Mouse (Mus musculus): ENCODE results near the gene Cep126. TPM values are rescaled to one million over a fixed set of nuclear protein-coding genes. Genes with fewer than 3 reads are reported as not detected.

The Cep126 gene
- 1 to 10 TPM; 3.0 to 3.4 TPM for total RNA-seq (2021)
- long read RNA-seq, experiment 1, partial matches to known transcripts = 0 of 1 reads
- long read RNA-seq, experiment 1, other reads (novel, unspliced or antisense) = 1 of 1 reads
- long read RNA-seq, experiment 2 = 0 reads

- DNase-seq = peak; percentile 83 to 88
- intact Hi-C loops (cut with DNase I) = loop anchor here (10.0 kb wide), 1 partner anchor 129 kb away; the partner anchor contains the start of gene Yap1
Observed at GRCm38 (mm10) chr9:8134117-8134574, at the start of gene Cep126. Gene Cep126 (minus strand): TSS chr9:8134294.

GRCm38 (mm10) chr9:8179554-8179953, 45.5 kb upstream of the Cep126 start:
- no peak for DNase-seq
- intact Hi-C loops (cut with DNase I) = no loop called here

DNA sequence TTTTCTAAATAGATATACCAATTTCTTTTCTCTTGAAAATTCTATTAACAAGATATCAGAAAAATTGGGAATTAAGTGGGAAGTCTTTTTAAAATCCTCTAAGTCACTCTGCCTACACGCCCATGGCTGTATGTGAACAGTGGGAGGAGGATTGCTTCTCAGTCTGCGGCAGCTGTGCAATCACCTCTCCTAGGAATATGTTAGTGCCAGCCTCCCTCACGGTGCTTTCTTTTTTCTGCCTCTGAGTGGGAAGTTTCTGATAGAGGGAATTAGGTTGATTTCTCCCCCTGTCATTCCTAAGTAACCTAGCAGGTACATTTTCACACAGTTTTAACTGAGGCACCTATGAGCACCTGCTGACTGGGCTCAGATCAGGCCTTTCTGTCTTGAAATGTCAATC, 43.0 kb upstream of the Cep126 start:
- no peak for DNase-seq
- intact Hi-C loops (cut with DNase I) = no loop called here

- no peak for DNase-seq
- intact Hi-C loops (cut with DNase I) = no loop called here
Observed at GRCm38 (mm10) chr9:8157011-8157410, 22.9 kb upstream of the Cep126 start.

DNA sequence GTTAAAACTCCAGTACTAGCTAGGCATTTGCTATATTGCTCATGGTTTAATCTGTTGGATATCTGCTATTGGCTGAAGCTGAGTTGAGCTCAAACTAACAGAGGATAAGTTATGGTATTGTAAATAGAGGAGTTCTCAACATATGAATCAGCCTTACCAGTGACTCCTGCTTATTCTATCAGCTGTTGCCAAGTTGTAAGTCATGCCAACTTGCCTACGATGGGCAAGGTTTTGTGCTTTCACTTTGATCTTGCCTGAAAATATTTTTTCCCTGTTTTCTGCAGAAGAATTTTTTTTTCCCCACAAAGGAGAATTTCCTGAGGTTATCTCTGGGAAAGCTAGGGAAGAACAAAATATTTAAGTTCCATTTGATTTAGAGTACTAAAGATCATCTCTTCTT, 5.4 kb upstream of the Cep126 start:
- DNase-seq = no peak
- intact Hi-C loops (cut with DNase I) = loop anchor here (10.0 kb wide), 1 partner anchor 135 kb away; the partner anchor contains the start of gene Yap1

- no peak for DNase-seq
- intact Hi-C loops (cut with DNase I) = loop anchor here (10.0 kb wide), 1 partner anchor 129 kb away; the partner anchor contains the start of gene Yap1
Observed at GRCm38 (mm10) chr9:8133586-8134115, 443 bp downstream of the Cep126 start.

DNA sequence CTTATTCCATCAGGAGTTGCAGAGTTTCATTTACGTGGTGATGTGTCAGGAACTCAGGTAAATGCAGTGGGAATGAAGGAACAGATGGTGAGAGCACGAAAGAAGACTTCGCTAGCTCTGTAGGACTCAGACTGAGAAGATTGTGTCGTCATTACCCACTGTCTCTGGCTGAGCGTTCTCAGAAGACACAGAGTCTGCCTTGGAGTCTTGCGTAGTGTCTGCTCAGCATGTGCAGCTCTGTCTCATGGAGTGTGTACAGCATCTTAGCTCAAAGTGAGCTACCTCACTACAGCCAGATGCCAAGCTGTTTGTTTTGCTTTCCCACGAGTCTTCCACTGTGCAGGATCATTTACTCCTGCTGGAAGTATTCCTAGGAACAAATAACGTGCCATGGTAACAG, 10.6 kb downstream of the Cep126 start:
- intact Hi-C loops (cut with DNase I) = no loop called here
- no peak for DNase-seq

- no peak for DNase-seq
- intact Hi-C loops (cut with DNase I) = no loop called here
Observed at GRCm38 (mm10) chr9:8114516-8114915, 19.6 kb downstream of the Cep126 start.

DNA sequence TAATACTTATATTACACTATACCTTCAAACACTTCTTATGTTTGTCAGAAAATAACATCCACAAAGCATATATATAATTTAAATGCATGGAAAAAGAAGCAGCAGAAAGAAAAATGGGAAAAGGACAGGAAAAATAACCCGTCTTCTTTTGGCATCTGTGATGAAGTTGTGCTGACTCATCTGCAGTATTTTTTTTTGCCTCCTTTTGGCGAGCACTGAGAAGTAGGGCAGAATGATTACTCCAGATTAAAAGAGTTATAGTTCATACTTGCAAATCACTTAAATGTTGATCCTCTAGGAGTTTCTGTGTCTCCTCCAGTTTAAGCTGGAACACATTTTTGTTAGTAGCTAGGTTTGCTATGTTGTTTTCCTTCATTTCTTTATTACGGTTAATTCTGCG, 31.0 kb downstream of the Cep126 start:
- no peak for DNase-seq
- intact Hi-C loops (cut with DNase I) = no loop called here

- DNase-seq = no peak
- intact Hi-C loops (cut with DNase I) = no loop called here
Observed at GRCm38 (mm10) chr9:8100962-8101361, 33.1 kb downstream of the Cep126 start.

DNA sequence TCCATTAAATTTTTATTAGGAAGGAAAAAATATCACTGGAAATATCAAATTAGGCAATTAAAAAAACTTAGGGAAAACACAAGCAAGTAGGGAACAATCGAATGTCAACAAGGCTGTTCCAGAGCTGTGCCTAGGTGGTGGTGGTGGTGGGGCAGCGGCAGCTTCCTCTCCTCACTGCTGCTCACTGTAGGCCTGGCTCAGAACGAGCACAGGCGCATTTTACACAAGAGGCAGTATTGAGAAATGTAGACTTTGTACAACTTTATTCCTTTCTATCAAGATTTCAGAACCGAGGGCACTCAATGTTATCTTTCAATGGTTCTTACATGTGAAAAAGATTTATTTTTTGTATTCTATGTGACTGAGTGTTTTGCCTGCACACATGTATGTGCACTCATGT, 55.2 kb downstream of the Cep126 start:
- intact Hi-C loops (cut with DNase I) = loop anchor here (10.0 kb wide), 1 partner anchor 364 kb away; no protein-coding TSS in a partner anchor
- DNase-seq = no peak

- intact Hi-C loops (cut with DNase I) = loop anchor here (5.0 to 10.0 kb wide), 2 partner anchors 162 to 360 kb away; no protein-coding TSS in a partner anchor
- peak in 1 of 2 experiments; percentile 14 for DNase-seq
Observed at GRCm38 (mm10) chr9:8074345-8074744, 59.7 kb downstream of the Cep126 start.

- intact Hi-C loops (cut with DNase I) = loop anchor here (5.0 to 10.0 kb wide), 2 partner anchors 161 to 358 kb away; no protein-coding TSS in a partner anchor
- no peak for DNase-seq
Observed at GRCm38 (mm10) chr9:8073203-8073755, 60.8 kb downstream of the Cep126 start.

- DNase-seq = no peak
- intact Hi-C loops (cut with DNase I) = no loop called here
Observed at GRCm38 (mm10) chr9:8059636-8060035, 74.5 kb downstream of the Cep126 start.

- intact Hi-C loops (cut with DNase I) = no loop called here
- no peak for DNase-seq
Observed at GRCm38 (mm10) chr9:8054831-8055230, 79.3 kb downstream of the Cep126 start.

DNA sequence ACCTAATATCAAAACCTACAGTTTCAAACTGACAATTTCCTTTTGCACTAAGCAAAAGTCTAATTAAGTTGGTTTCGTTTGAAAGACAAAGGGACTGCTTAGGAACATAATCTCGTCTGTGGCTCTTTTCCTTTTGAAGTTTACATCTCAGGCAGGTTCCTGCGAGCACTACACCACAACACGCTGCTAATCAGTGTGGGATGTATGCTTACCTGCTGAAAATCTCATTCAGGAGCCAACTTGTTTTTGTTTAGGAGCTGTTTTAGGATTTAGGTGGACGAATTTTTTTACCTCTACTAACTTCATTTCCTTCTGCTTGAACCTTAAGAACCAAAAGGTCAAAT, 91.1 kb downstream of the Cep126 start:
- DNase-seq = no peak
- intact Hi-C loops (cut with DNase I) = loop anchor here (5.0 kb wide), 1 partner anchor 36 kb away; no protein-coding TSS in a partner anchor

- intact Hi-C loops (cut with DNase I) = loop anchor here (5.0 kb wide), 1 partner anchor 35 kb away; no protein-coding TSS in a partner anchor
- DNase-seq = peak; percentile 97 to 98
Observed at GRCm38 (mm10) chr9:8042338-8043043, 91.6 kb downstream of the Cep126 start, which contains the start of gene Cfap300. Gene Cfap300 (minus strand): TSS chr9:8042823.

- no peak for DNase-seq
- intact Hi-C loops (cut with DNase I) = no loop called here
Observed at GRCm38 (mm10) chr9:8035546-8035945, 98.5 kb downstream of the Cep126 start.

DNA sequence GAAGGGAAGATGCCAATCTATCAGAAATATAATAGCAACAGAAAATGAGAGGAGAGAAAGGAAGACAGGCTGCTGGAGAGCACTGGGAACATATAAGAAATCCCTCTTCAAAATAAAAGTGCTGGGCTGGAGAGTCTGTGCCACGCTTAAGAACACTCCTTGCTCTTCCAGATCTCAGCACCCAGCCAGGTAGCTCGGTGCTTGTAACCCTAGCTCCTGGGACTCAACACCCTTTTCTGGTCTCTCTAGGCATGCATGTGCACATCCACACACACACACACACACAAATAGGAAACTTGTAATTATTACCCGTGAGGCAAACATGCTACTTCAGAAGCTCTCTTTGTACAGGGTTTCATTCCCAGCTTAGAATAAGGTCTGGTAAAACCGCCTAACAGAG, 99.0 kb downstream of the Cep126 start:
- intact Hi-C loops (cut with DNase I) = no loop called here
- no peak for DNase-seq

GRCm38 (mm10) chr9:8034143-8034542, 100.0 kb downstream of the Cep126 start:
- DNase-seq = no peak
- intact Hi-C loops (cut with DNase I) = no loop called here

DNA sequence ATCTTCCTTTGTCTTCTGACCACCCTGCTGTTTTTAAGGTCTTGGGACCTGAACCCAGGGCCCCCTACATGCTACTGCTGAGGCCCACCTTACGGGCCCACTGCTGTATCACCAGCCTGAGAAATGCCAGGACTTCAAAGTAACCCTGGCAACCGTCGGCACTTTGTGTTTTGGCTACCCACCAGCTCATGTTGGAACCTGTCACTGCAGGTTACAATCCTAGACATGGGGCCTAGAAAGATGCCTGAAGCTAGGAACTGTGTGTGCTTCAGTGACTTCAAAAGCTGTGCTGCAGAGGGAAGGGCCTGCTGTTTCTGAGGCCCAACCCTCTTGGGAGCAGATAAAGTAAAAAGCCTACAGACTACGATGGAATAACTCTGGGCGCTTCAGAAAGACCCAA, 101.2 kb downstream of the Cep126 start:
- DNase-seq = no peak
- intact Hi-C loops (cut with DNase I) = no loop called here
